Mouse (Mus musculus) CH12.LX (cell line): ENCODE measurements around the gene Nprl3. TPM values are rescaled to one million over a fixed set of nuclear protein-coding genes. Genes with fewer than 3 reads are reported as not detected.
A peak's percentile ranks its signal among the peaks of the same experiment; 100 is the strongest.

Experiments
- DNase-seq: peaks from one replicate; pipeline ENCODE4 v3.0.0-alpha.2; 2013; ENCODE audit errors: extremely low read depth
- H3K27ac ChIP-seq: 2 replicates; pipeline ENCODE4 v1.5.1; 2012; ENCODE audit warnings: low read depth, mild to moderate bottlenecking, control low read depth, moderate library complexity; ENCODE audit not compliant: insufficient read depth
- H3K27me3 ChIP-seq: replicated peaks from 2 replicates; pipeline ENCODE3; 2012; ENCODE audit warnings: inconsistent platforms
- H3K36me3 ChIP-seq, 2 experiments: replicated peaks in 1 of 2; 2 replicates each; pipeline versions ENCODE3 to v1.6.1; 2012; ENCODE audit warnings: inconsistent platforms in 1 of 2, low read length in 1 of 2, mild to moderate bottlenecking in 1 of 2, mixed read lengths in 1 of 2, moderate library complexity in 1 of 2; ENCODE audit not compliant: control insufficient read depth in 1 of 2, insufficient read depth in 1 of 2
- H3K4me1 ChIP-seq, 2 experiments: 2 replicates each; pipeline ENCODE4 v1.6.1; 2012; ENCODE audit warnings: inconsistent platforms in 1 of 2, moderate library complexity in 1 of 2; ENCODE audit not compliant: insufficient read depth in 2 of 2, control insufficient read depth in 1 of 2
- H3K4me2 ChIP-seq: 2 replicates; pipeline ENCODE4 v1.6.1; 2012; ENCODE audit warnings: low read depth, mild to moderate bottlenecking, control low read depth; ENCODE audit not compliant: poor library complexity, insufficient read depth, severe bottlenecking
- H3K4me3 ChIP-seq, 3 experiments: fragments of 150-350 bp in 1 of 3; sonication (generic) in 1 of 3; replicated peaks in 1 of 3; 2 replicates each; pipeline versions ENCODE3 to v1.5.1; 2011 to 2012; ENCODE audit warnings: low read depth in 2 of 3, low read length in 2 of 3, mild to moderate bottlenecking in 2 of 3, moderate library complexity in 2 of 3, control low read depth in 1 of 3, improper control_type of control experiment in 1 of 3, inconsistent platforms in 1 of 3, mixed read lengths in 1 of 3; ENCODE audit not compliant: poor library complexity in 1 of 3
- H3K79me2 ChIP-seq: replicated peaks from 2 replicates; pipeline ENCODE4 v1.6.1; 2012; ENCODE audit warnings: mild to moderate bottlenecking, moderate library complexity; ENCODE audit not compliant: control insufficient read depth, poor library complexity, insufficient read depth, severe bottlenecking; ENCODE audit errors: extremely low read depth
- H3K9ac ChIP-seq: 2 replicates; pipeline ENCODE4 v1.6.1; 2012; ENCODE audit warnings: low read depth, mild to moderate bottlenecking, control low read depth, moderate library complexity; ENCODE audit not compliant: insufficient read depth
- H3K9me3 ChIP-seq: replicated peaks from 2 replicates; pipeline ENCODE3; 2012; ENCODE audit warnings: low read length, inconsistent platforms, mixed read lengths
- CHD2 ChIP-seq: IDR thresholded peaks from 2 replicates; pipeline ENCODE4 v1.6.1; 2011; ENCODE audit warnings: low read length, improper control_type of control experiment
- CTCF ChIP-seq, 2 experiments: IDR thresholded peaks in 1 of 2; conservative IDR thresholded peaks in 1 of 2; 2 replicates each; pipeline ENCODE4 v1.5.1; 2011 to 2012; ENCODE audit warnings: low read depth in 2 of 2, low read length in 2 of 2, improper control_type of control experiment in 1 of 2, inconsistent platforms in 1 of 2, mild to moderate bottlenecking in 1 of 2, moderate library complexity in 1 of 2
- IRF4 ChIP-seq: IDR thresholded peaks from 2 replicates; pipeline ENCODE4 v1.6.1; 2014; ENCODE audit warnings: low read depth, mild to moderate bottlenecking, inconsistent platforms, low read length, improper control_type of control experiment
- JUND ChIP-seq: conservative IDR thresholded peaks from 2 replicates; pipeline ENCODE4 v1.6.1; 2011; ENCODE audit warnings: low read depth, low read length, improper control_type of control experiment
- MAFK ChIP-seq: IDR thresholded peaks from 2 replicates; pipeline ENCODE4 v1.6.1; 2011; ENCODE audit warnings: low read length, improper control_type of control experiment; ENCODE audit not compliant: insufficient replicate concordance
- MAX ChIP-seq: IDR thresholded peaks from 2 replicates; pipeline ENCODE4 v1.6.1; 2011; ENCODE audit warnings: low read length, improper control_type of control experiment
- MXI1 ChIP-seq: IDR thresholded peaks from 2 replicates; pipeline ENCODE4 v1.6.1; 2011; ENCODE audit warnings: mild to moderate bottlenecking, low read depth, low read length, improper control_type of control experiment
- MYC ChIP-seq: IDR thresholded peaks from 2 replicates; pipeline ENCODE4 v1.6.1; 2011; ENCODE audit warnings: low read depth, mild to moderate bottlenecking, improper control_type of control experiment, low read length
- NRF1 ChIP-seq: IDR thresholded peaks from 2 replicates; pipeline ENCODE4 v1.6.1; 2014; ENCODE audit warnings: low read depth, mild to moderate bottlenecking, inconsistent platforms, low read length, improper control_type of control experiment, moderate library complexity
- PAX5 ChIP-seq: IDR thresholded peaks from 2 replicates; pipeline ENCODE4 v1.6.1; 2012; ENCODE audit warnings: low read length, inconsistent platforms, mixed read lengths
- SMC3 ChIP-seq: IDR thresholded peaks from 2 replicates; pipeline ENCODE4 v1.6.1; 2011; ENCODE audit warnings: low read depth, low read length, improper control_type of control experiment
- TBP ChIP-seq: conservative IDR thresholded peaks from 2 replicates; pipeline ENCODE4 v1.6.1; 2011; ENCODE audit warnings: low read depth, low read length, improper control_type of control experiment
- UBTF ChIP-seq: IDR thresholded peaks from 2 replicates; pipeline ENCODE4 v1.6.1; 2012; ENCODE audit warnings: low read depth, mild to moderate bottlenecking, inconsistent platforms, low read length, improper control_type of control experiment, moderate library complexity
- USF2 ChIP-seq: conservative IDR thresholded peaks from 2 replicates; pipeline ENCODE4 v1.6.1; 2011; ENCODE audit warnings: low read depth, low read length, improper control_type of control experiment
- ZC3H11A ChIP-seq: IDR thresholded peaks from 2 replicates; pipeline ENCODE4 v1.6.1; 2012; ENCODE audit warnings: low read depth, mild to moderate bottlenecking, inconsistent platforms, low read length, improper control_type of control experiment
- dilution Hi-C: fragments of 300-500 bp; cut with MboI; formaldehyde crosslinking; loops from 2 replicates; pipeline ENCODE4 v1.14.3; 2020; ENCODE audit warnings: low sequenced_read_pairs; ENCODE audit not compliant: extremely low pct_unique_long_range_greater_than_20kb, extremely low pct_ligation_motif_present
- in situ Hi-C: fragments of 300-500 bp; cut with MboI; formaldehyde crosslinking; loops from 3 replicates; pipeline ENCODE4 v1.14.3; 2019; ENCODE audit warnings: low sequenced_read_pairs, low pct_ligation_motif_present, low pct_unique_long_range_greater_than_20kb, mixed read lengths
- polyA plus RNA-seq: library from polyadenylated mRNA; unstranded; fragments of >175 nt; gene quantifications from 2 replicates; pipeline ENCODE4 v1.2.1, GENCODE M21; 2012; ENCODE audit warnings: low read depth; ENCODE audit not compliant: insufficient read length
- total RNA-seq, 2 experiments: library from RNA; depleted of rRNA; stranded (reverse); fragments of 300-350 nt in 1 of 2; fragments of >200 nt in 1 of 2; gene quantifications; 2 replicates each; pipeline ENCODE4 v1.2.3; 2012 to 2014

The Nprl3 gene
- total and polyA plus RNA-seq, 3 experiments: 47.9 to 79.8 (median 51.7) TPM

DNA sequence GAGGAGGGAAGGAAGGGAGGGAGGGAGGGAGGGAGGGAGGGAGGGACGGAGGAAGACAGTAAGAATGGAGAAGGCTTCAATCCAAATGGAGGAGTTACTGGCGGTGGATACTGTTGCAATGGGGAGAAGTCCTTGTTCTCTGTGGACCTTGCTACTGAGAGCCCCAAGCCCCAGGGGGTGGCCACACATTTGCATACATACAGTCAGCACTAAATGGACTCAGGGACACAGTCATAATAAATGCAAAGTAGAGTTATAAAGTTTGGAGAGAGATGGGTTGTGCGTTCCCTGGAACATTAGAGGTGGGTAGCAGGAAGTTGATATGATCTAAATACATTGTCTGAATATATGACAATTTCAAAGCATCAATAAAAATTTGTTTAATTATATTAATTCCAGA, 81.5 kb downstream of the Nprl3 start:
- peaks cover 2 to 24% of the 10 kb centered on the region in 2 experiments for H3K36me3 ChIP-seq
- no peak overlapping the region for H3K4me3 ChIP-seq
- in situ Hi-C loops (loop anchor here (10.0 kb wide), 2 partner anchors 49 to 119 kb away; partner anchors contain the start of gene Hbq1a), dilution Hi-C loops (no loop called here)
- H3K27me3 ChIP-seq: no peaks in the 10 kb centered on the region
- TF ChIP-seq MAFK (0 out of 2 replicates have a peak, but pooled peaks have one; percentile 35), MAX (no peak)
- H3K4me1 ChIP-seq: peaks cover 9 to 19% of the 10 kb centered on the region in 2 experiments
- DNase-seq: peak; percentile 63
- no peak overlapping the region for H3K27ac ChIP-seq
- H3K9me3 ChIP-seq: peaks cover 4% of the 10 kb centered on the region
- no peaks in the 10 kb centered on the region for H3K79me2 ChIP-seq
- H3K4me2 ChIP-seq: 0 out of 2 replicates have a peak overlapping the region, but pooled peaks have one; percentile 27
- H3K9ac ChIP-seq: no peak overlapping the region

DNA sequence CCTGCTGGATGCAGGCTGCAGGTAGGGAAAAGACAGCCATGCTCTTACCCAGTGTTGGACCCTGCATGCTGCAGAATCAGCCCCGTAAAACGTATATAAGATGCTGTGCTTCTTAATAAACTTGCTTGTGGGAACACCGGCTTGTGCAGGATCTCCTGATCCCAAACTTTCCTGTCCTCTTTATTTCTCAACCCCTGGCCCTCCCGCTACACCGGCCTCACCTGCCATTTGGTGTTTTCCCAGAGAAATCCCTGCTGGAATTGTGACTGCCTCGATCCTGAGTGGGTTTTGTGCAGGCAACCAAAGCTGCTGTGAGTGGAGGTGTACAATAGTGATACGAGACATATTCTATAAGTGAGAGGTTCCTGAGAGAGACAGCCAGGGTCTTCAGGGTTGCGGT, 83.0 kb downstream of the Nprl3 start:
- dilution Hi-C loops: no loop called here
- Histone ChIP-seq H3K36me3 (peaks cover 0 to 9% of the 10 kb centered on the region in 2 experiments), H3K9ac (no peak overlapping the region), H3K27ac (no peak overlapping the region), H3K4me2 (no peak overlapping the region), H3K79me2 (no peaks in the 10 kb centered on the region), H3K4me3 (no peak overlapping the region), H3K9me3 (peaks cover 4% of the 10 kb centered on the region), H3K27me3 (no peaks in the 10 kb centered on the region)
- DNase-seq: no peak
- in situ Hi-C loops: loop anchor here (10.0 kb wide), 2 partner anchors 50 to 120 kb away; partner anchors contain the start of gene Hbq1a
- no peak for TF ChIP-seq MYC
- no peak for TF ChIP-seq MAX
- no peak for TF ChIP-seq CTCF (conservative IDR thresholded peaks at IDR 0.05 in 1 of 2, IDR thresholded peaks at IDR 0.05 in 1 of 2; ENCODE audit: low read depth in 2 of 2, low read length in 2 of 2)
- TF ChIP-seq JUND: no peak
- no peak for TF ChIP-seq PAX5
- no peak for TF ChIP-seq MXI1
- TF ChIP-seq TBP: no peak
- no peak for TF ChIP-seq IRF4
- no peak for TF ChIP-seq NRF1
- TF ChIP-seq, all 38 proteins: peak for 0
- H3K4me1 ChIP-seq: peaks cover 0 to 5% of the 10 kb centered on the region in 2 experiments; a peak in 2 of 4 replicates

DNA sequence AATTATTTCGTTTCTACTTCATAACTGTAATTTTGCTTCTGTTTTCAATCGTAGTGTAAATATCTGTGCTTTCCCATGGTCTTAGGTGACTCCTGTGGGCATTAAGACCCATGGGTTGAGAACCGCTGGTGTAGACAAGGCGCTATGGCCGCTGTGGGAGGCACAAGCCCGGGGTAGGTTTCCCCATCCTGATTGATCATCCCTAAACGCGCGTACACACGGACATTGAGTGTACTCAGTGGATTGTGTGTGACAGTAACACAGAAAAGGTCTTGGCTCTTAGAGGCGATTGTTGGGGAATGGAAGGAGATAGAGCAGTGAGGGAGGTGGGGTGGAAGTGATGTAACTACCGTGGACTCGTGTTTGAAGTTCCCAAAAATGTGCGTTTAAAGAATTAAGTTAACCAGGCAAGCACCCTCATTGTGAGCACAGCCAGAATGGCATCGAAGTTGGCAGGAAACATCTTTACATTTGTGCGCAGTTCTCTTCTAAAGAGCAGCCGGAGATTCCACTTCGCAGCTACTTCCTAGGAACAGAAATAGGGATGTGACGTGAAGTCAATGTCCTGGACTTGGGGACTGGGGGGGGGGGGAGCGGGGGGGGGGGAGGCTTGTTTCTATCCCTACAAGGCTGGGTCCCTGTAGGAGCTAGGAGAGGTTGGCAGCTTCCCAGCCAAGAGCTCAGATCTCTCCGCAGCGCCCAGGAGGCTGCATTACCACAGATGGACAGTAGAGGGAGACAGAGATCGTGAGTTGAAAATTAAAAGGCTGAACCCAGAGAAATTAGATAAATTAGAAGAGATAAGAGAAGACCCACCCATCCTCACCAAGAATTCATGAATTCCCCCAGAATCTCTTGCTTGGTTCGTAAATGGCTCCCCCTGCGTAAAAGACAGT, 85.3 kb downstream of the Nprl3 start:
- H3K4me3 ChIP-seq: no peak overlapping the region
- dilution Hi-C loops: no loop called here
- no peaks in the 10 kb centered on the region for H3K36me3 ChIP-seq
- H3K9me3 ChIP-seq: peaks cover 8% of the 10 kb centered on the region
- H3K27me3 ChIP-seq: no peaks in the 10 kb centered on the region
- in situ Hi-C loops: loop anchor here (10.0 kb wide), 2 partner anchors 53 to 123 kb away; partner anchors contain the start of gene Hbq1a
- H3K27ac ChIP-seq: no peak overlapping the region
- H3K4me1 ChIP-seq: peaks cover 0 to 3% of the 10 kb centered on the region in 2 experiments; a peak in 2 of 4 replicates
- H3K79me2 ChIP-seq: no peaks in the 10 kb centered on the region
- peak; percentile 80 for DNase-seq
- peak; percentile 77 for TF ChIP-seq ZC3H11A
- TF ChIP-seq UBTF: no peak
- no peak for TF ChIP-seq CHD2
- peak; percentile 91 for TF ChIP-seq SMC3
- TF ChIP-seq MAFK: no peak
- no peak for TF ChIP-seq USF2
- TF ChIP-seq CTCF (conservative IDR thresholded peaks at IDR 0.05 in 1 of 2, IDR thresholded peaks at IDR 0.05 in 1 of 2; ENCODE audit: low read depth in 2 of 2, low read length in 2 of 2): peak; percentile 95 to 98
- TF ChIP-seq, all 38 proteins: peak for 3
- Histone ChIP-seq H3K9ac (no peak overlapping the region), H3K4me2 (no peak overlapping the region)
